Comparison of ENCODE assay signal across 12 mouse cellular contexts in the genomic region with DNA sequence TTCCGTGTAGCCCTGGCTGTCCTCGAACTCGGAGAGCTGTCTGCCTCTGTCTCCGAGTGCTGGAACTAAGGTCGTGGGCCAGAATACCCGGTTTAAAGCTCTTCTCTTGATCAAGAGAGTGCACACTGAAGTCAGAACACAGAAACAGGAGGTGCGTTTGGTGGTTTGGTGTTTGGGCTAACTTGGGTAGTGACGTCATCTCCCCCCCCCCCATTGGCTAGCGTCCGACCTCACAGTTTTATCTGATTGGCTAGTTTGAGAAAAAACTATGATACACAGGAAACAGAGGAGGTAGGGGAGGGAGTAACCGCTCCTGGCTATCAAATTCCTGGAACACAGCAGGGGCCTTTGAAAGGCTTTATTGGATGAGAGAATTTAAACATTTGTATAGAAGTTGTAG.
"Had no signal": no experiment of that assay in that cellular context is flagged by ENCODE, and none has a peak within 500 bp of the region (broad histone marks: within the 10 kb centered on the region; RNA-seq: fewer than 3 reads in every experiment).

No protein-coding gene starts in this region.

- ATAC-seq: midbrain, embryonic 16.5 days had no signal

- H3K36me3 ChIP-seq: limb, embryonic 13.5 days; midbrain, embryonic 12.5 days had no signal

- H3K4me3 ChIP-seq: left cerebral cortex, adult 2 months; limb, embryonic 13.5 days; midbrain, embryonic 12.5 days had no signal

- H3K9me3 ChIP-seq: limb, embryonic 13.5 days had no signal

- DNase-seq: kidney, postnatal 10 days; kidney, postnatal 4 days; lung, adult 18-20 months; right cerebral cortex, adult 18-20 months; thymus, adult 2 months; thymus, postnatal 25 days had no signal

- H3K4me1 ChIP-seq: midbrain, embryonic 12.5 days had no signal

- H3K27me3 ChIP-seq: limb, embryonic 13.5 days; midbrain, embryonic 12.5 days had no signal

- H3K27ac ChIP-seq: left cerebral cortex, adult 2 months; limb, embryonic 13.5 days; liver, embryonic 14.5 days; midbrain, embryonic 12.5 days; stomach, postnatal 0 days had no signal
